Mouse (Mus musculus): ENCODE data around the gene Rasgrp2. TPM values are rescaled to one million over a fixed set of nuclear protein-coding genes. Genes with fewer than 3 reads are reported as not detected.
A peak's percentile ranks its signal among the peaks of the same experiment; 100 is the strongest.

Rasgrp2 gene
- total and polyA plus RNA-seq, 2 experiments from 2014 or later: 252 to 283 TPM

DNA sequence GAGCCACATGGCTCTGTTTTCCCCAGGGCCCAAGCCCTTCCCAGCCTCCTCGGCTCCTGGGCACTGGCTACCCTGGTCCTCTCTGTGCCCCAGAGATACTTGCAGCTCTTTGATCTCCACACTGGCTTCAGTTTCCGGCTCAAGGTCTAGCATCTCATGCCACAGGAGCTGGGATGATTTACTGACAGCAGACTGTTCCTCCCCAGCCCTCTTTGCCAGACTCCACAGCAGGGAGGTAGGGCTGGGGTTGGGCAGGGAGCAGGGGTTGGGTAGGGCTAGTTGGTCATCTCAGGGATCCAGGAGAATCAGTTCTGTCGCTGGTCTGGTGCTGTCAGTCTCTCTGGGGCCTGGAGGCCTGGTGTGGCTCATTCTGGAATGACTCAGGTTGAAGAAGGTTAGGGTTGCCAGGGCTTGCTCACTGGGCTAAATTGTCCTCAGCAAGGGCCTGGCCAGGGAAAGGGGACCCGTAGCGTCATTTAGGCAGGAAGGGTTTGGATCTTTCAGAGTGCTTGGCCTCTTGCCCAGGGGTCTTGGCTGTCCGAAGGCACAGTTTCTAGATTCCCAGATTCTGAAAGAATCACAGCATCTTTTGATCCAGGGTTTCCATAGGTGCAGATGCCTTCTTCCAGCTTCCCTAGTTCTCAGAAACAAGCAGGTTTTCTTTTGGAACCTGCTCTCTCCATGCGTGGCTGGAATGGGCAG is 47.7 kb downstream of the Rasgrp2 start:
- ATAC-seq (peak; percentile 4; the same call in 1 of the 2 replicates), DNase-seq (ENCODE audit: low spot score) (peak; percentile 68)
- Histone ChIP-seq H3K4me3 (ENCODE audit: low read length) (no peak overlapping the region), H3K9ac (replicated peaks; ENCODE audit: low read length) (peak overlapping the region; percentile 2; the same call in 1 of the 2 replicates), H3K36me3 (ENCODE audit: insufficient read depth, low read length) (no peaks in the 10 kb centered on the region), H3K27ac (peak overlapping the region; percentile 80), H3K9me3 (ENCODE audit: low read length) (no peaks in the 10 kb centered on the region), H3K4me2 (ENCODE audit: low read depth, low read length) (0 out of 2 replicates have a peak overlapping the region, but pooled peaks have one; percentile 33), H3K27me3 (ENCODE audit: insufficient read depth, low read length) (no peaks in the 10 kb centered on the region), H3K4me1 (ENCODE audit: insufficient read depth, low read length) (peaks cover 52% of the 10 kb centered on the region)
- WGBS: 24% methylated on average over 7 of the region's 7 CpGs
- no peak for TF ChIP-seq CTCF (IDR thresholded peaks at IDR 0.05; ENCODE audit: low read depth)

DNA sequence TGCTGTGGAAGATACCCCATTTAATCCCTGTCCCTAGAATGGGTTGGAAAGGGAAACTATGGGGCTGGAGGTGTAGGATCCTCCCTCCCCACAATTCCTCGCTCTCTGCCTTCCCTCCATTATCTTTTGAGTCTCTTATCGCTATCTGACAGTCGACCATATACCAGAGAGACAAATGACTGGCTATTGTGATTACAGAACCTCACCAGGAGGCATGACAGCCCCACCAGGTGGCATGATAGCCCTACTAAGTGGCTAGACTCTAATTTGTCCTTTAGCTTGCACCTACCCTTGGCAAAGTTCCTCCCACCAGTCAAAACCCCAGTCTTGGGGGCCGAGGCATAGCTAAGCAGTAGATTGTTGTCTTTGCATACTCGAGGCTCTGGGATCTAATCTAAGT is 49.6 kb downstream of the Rasgrp2 start:
- no peak overlapping the region for H3K9ac ChIP-seq (replicated peaks; ENCODE audit: low read length)
- peaks cover 61% of the 10 kb centered on the region for H3K4me1 ChIP-seq (ENCODE audit: insufficient read depth, low read length)
- DNase-seq (ENCODE audit: low spot score) (no peak), ATAC-seq (no peak)
- H3K4me2 ChIP-seq (ENCODE audit: low read depth, low read length): no peak overlapping the region
- H3K9me3 ChIP-seq (ENCODE audit: low read length): no peaks in the 10 kb centered on the region
- no peaks in the 10 kb centered on the region for H3K36me3 ChIP-seq (ENCODE audit: insufficient read depth, low read length)
- H3K4me3 ChIP-seq (ENCODE audit: low read length): no peak overlapping the region
- WGBS: 58% methylated on average over 5 of the region's 5 CpGs
- TF ChIP-seq CTCF (IDR thresholded peaks at IDR 0.05; ENCODE audit: low read depth): no peak
- no peaks in the 10 kb centered on the region for H3K27me3 ChIP-seq (ENCODE audit: insufficient read depth, low read length)
- H3K27ac ChIP-seq: 0 out of 2 replicates have a peak overlapping the region, but pooled peaks have one; percentile 11

DNA sequence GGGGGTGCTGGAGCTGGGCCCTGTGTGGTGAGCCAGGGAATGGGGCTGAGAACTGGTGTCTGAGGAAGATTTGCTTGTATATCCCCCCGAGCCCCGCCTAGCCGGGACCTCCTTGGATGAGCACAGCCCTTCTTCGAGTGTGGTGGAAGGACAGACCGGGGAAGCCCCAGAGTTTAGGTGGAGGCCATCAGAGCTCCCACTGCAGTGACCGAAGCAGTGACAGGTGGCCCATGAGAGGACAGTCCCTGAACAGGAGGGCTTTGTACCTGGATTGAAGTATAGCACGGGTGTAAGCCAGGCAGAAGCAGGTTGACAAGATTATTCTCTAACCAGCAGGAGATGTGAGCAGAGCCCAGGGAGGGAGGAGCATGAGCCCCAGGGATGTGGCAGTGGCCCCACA is 50.7 kb downstream of the Rasgrp2 start:
- Histone ChIP-seq H3K9ac (replicated peaks; ENCODE audit: low read length) (no peak overlapping the region), H3K36me3 (ENCODE audit: insufficient read depth, low read length) (no peaks in the 10 kb centered on the region), H3K9me3 (ENCODE audit: low read length) (no peaks in the 10 kb centered on the region), H3K4me2 (ENCODE audit: low read depth, low read length) (no peak overlapping the region), H3K27me3 (ENCODE audit: insufficient read depth, low read length) (no peaks in the 10 kb centered on the region), H3K27ac (no peak overlapping the region), H3K4me1 (ENCODE audit: insufficient read depth, low read length) (peaks cover 63% of the 10 kb centered on the region), H3K4me3 (ENCODE audit: low read length) (no peak overlapping the region)
- no peak for DNase-seq (ENCODE audit: low spot score)
- 71% methylated on average over 7 of the region's 7 CpGs for WGBS
- TF ChIP-seq CTCF (IDR thresholded peaks at IDR 0.05; ENCODE audit: low read depth): no peak
- no peak for ATAC-seq

DNA sequence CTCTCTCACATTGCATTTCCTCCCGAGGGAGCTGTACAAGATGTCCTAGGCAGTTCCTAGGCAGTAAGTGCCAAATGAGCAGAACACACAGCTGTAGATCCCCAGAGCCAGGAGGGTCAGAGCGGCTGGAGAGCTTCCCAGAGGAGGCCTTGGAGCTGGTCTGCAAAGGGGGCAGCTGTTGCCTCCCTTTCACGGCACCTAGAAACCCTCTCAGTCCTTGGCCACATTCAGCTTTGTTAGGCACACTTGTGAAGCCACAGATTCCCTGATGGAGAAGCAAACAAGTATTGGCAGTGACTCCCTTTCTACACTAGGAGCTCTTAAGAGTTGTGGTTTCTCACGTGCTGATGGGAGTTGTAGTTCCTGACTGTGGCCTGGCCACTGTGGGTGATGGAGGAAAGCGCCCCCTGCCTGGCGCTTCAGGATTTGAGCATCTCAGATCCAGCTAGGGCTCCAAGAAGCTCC is 52.9 kb downstream of the Rasgrp2 start:
- 12% methylated on average over 6 of the region's 6 CpGs for WGBS
- Histone ChIP-seq H3K27me3 (ENCODE audit: insufficient read depth, low read length) (no peaks in the 10 kb centered on the region), H3K36me3 (ENCODE audit: insufficient read depth, low read length) (0 out of 2 replicates have a peak, but pooled peaks cover 9% of the 10 kb centered on the region), H3K9ac (replicated peaks; ENCODE audit: low read length) (no peak overlapping the region), H3K4me1 (ENCODE audit: insufficient read depth, low read length) (peaks cover 41% of the 10 kb centered on the region), H3K4me3 (ENCODE audit: low read length) (no peak overlapping the region), H3K27ac (peak overlapping the region; percentile 82), H3K4me2 (ENCODE audit: low read depth, low read length) (no peak overlapping the region), H3K9me3 (ENCODE audit: low read length) (no peaks in the 10 kb centered on the region)
- ATAC-seq (peak; percentile 83), DNase-seq (ENCODE audit: low spot score) (peak; percentile 92)
- TF ChIP-seq CTCF (IDR thresholded peaks at IDR 0.05; ENCODE audit: low read depth): peak; percentile 89

DNA sequence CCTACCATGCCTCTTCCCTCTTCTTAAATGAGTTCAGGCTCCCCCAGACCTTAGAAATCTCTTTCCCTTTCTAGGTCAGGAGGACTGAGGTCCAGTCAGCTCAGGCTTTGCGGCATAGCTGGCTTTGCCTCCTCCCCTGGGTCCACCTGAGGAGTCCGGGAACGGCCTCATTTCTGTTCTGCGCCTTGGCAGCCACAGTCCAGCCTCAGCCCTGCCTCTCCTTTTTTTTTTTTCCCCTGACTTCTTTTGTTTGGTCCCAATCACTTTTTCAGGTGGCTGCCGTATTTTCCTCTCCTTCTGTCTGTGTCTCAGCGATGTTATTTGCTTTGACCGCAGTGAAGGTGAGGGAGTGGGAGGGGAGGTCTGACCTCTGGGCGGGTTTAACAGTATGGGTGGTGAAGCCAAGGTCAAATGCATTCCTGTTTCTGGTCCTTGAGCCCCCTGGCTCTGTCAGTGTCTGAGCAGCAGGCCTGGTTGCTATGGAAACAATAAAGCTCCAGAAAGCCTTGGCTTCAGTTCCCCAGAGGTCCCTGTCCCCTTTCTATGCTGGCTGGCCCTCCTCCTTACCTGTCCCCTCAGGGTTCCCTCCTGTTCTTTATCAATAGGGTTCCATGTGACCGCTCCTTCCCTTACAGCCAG is 53.7 kb downstream of the Rasgrp2 start:
- H3K36me3 ChIP-seq (ENCODE audit: insufficient read depth, low read length): peaks cover 16% of the 10 kb centered on the region
- H3K27me3 ChIP-seq (ENCODE audit: insufficient read depth, low read length): no peaks in the 10 kb centered on the region
- H3K9me3 ChIP-seq (ENCODE audit: low read length): no peaks in the 10 kb centered on the region
- 0 out of 2 replicates have a peak overlapping the region, but pooled peaks have one; percentile 5 for H3K4me2 ChIP-seq (ENCODE audit: low read depth, low read length)
- peak; percentile 72 for DNase-seq (ENCODE audit: low spot score)
- H3K9ac ChIP-seq (replicated peaks; ENCODE audit: low read length): no peak overlapping the region
- H3K4me1 ChIP-seq (ENCODE audit: insufficient read depth, low read length): peaks cover 37% of the 10 kb centered on the region
- WGBS: 27% methylated on average over 9 of the region's 9 CpGs
- ATAC-seq: peak; percentile 22
- H3K27ac ChIP-seq: peak overlapping the region; percentile 82
- TF ChIP-seq CTCF (IDR thresholded peaks at IDR 0.05; ENCODE audit: low read depth): no peak
- no peak overlapping the region for H3K4me3 ChIP-seq (ENCODE audit: low read length)

DNA sequence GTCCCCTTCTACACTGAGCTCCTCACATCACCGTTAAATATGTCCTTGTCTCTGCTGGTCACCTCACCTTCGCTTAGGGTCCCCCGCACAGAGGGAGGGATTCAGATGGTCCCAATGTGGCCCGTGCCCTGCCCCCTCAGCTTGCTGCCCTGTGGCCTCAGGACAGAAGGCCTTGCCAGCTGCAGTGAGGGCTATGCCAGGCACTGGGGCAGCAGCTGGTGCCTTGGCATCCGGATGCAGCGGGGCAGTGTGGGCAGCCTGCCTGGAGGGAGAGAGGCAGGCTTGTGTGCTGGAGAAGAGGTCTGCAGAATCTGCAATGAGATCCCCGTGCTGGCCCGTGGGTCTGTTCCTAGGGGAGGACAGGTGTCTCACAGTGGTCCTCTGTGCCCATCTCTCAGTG is 54.2 kb downstream of the Rasgrp2 start:
- 24% methylated on average over 8 of the region's 8 CpGs for WGBS
- Histone ChIP-seq H3K27me3 (ENCODE audit: insufficient read depth, low read length) (no peaks in the 10 kb centered on the region), H3K4me2 (ENCODE audit: low read depth, low read length) (0 out of 2 replicates have a peak overlapping the region, but pooled peaks have one; percentile 5), H3K9me3 (ENCODE audit: low read length) (no peaks in the 10 kb centered on the region), H3K9ac (replicated peaks; ENCODE audit: low read length) (0 out of 2 replicates have a peak overlapping the region, but pooled peaks have one; percentile 15), H3K36me3 (ENCODE audit: insufficient read depth, low read length) (peaks cover 21% of the 10 kb centered on the region), H3K27ac (peak overlapping the region; percentile 82), H3K4me1 (ENCODE audit: insufficient read depth, low read length) (peaks cover 37% of the 10 kb centered on the region), H3K4me3 (ENCODE audit: low read length) (no peak overlapping the region)
- DNase-seq (ENCODE audit: low spot score) (peak; percentile 88), ATAC-seq (peak; percentile 70)
- no peak for TF ChIP-seq CTCF (IDR thresholded peaks at IDR 0.05; ENCODE audit: low read depth)

Data from hindbrain, postnatal 0 days (tissue).